Mouse (Mus musculus): ENCODE measurements at regions not wholly inside any gene's neighbourhood (a gene's known extent, or its start where the extent isn't known, plus 50 kb on each side); places are given as distances from the start of the nearest gene placed in this dataset.

DNA sequence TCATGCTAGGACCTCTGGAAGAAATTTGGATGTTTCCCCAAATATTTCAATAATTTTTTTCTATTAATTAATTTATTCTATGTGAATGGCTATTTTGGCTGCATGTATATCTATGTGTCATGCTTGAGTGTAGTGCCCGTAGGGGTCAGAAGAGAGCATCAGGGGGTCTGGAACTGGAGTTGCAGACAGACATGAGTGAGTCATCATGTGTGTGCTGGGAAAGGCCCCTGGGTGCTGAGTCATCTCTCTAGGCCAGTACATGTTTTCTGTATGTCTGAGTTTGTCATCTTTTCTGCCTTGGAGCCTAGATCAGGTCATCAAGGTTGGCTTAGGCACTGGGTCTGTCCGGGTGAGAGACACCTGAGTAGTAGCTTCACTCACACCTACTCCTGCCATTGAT lies 172.0 kb upstream of the Lyplal1 start:
- H3K36me3 ChIP-seq (ENCODE audit: control insufficient read depth in 1 of 2, insufficient read depth in 2 of 2, low read length in 2 of 2): no peaks in the 10 kb centered on the region
- no peak overlapping the region for H3K9ac ChIP-seq (ENCODE audit: control insufficient read depth, low read depth, low read length, poor library complexity, severe bottlenecking)
- H3K4me3 ChIP-seq (ENCODE audit: control insufficient read depth in 1 of 2, insufficient read depth in 1 of 2, low read depth in 2 of 2, low read length in 2 of 2): no peak overlapping the region
- H3K4me1 ChIP-seq (ENCODE audit: control insufficient read depth in 1 of 2, insufficient read depth in 2 of 2, low read length in 2 of 2): no peaks in the 10 kb centered on the region
- no peaks in the 10 kb centered on the region for H3K9me3 ChIP-seq (replicated peaks; ENCODE audit: insufficient read depth, low read length)
- no peaks in the 10 kb centered on the region for H3K79me2 ChIP-seq (ENCODE audit: control insufficient read depth, insufficient read depth, low read length, poor library complexity)
- no peaks in the 10 kb centered on the region for H3K27me3 ChIP-seq (ENCODE audit: control insufficient read depth in 1 of 2, insufficient read depth in 2 of 2, low read length in 2 of 2)
- no peak for TF ChIP-seq MXI1 (IDR thresholded peaks at IDR 0.05; ENCODE audit: low read depth, low read length)
- no peak for TF ChIP-seq POLR2AphosphoS2 (IDR thresholded peaks at IDR 0.05; ENCODE audit: low read length)
- TF ChIP-seq USF1 (IDR thresholded peaks at IDR 0.05; ENCODE audit: low read depth, low read length): no peak
- TF ChIP-seq TBP (IDR thresholded peaks at IDR 0.05; ENCODE audit: low read depth, low read length): no peak
- TF ChIP-seq KAT2A (conservative IDR thresholded peaks at IDR 0.05; ENCODE audit: low read depth, low read length): no peak
- TF ChIP-seq SMC3 (IDR thresholded peaks at IDR 0.05; ENCODE audit: low read depth, low read length): no peak
- no peak for TF ChIP-seq USF2 (IDR thresholded peaks at IDR 0.05; ENCODE audit: borderline replicate concordance in 1 of 2, insufficient read depth in 1 of 2, low read depth in 1 of 2, low read length in 2 of 2)
- no peak for TF ChIP-seq MYB (IDR thresholded peaks at IDR 0.05; ENCODE audit: low read depth, low read length)
- no peak for TF ChIP-seq UBTF (IDR thresholded peaks at IDR 0.05; ENCODE audit: borderline replicate concordance, insufficient read depth, low read depth, low read length)
- TF ChIP-seq RAD21 (IDR thresholded peaks at IDR 0.05; ENCODE audit: low read depth, low read length): no peak
- TF ChIP-seq POLR2AphosphoS5 (IDR thresholded peaks at IDR 0.05; ENCODE audit: borderline replicate concordance, low read depth, low read length): no peak
- TF ChIP-seq CTCF (IDR thresholded peaks at IDR 0.05 in 2 of 3, conservative IDR thresholded peaks at IDR 0.05 in 1 of 3; ENCODE audit: control insufficient read depth in 1 of 3, insufficient read depth in 1 of 3, low read depth in 2 of 3, low read length in 3 of 3, poor library complexity in 1 of 3, severe bottlenecking in 1 of 3): no peak
- no peak for TF ChIP-seq GABPA (IDR thresholded peaks at IDR 0.05; ENCODE audit: low read depth, low read length)
- TF ChIP-seq RCOR1 (IDR thresholded peaks at IDR 0.05; ENCODE audit: low read depth, low read length): no peak
- no peak for TF ChIP-seq TCF12 (IDR thresholded peaks at IDR 0.05; ENCODE audit: low read depth, low read length)
- no peak for TF ChIP-seq MAFK (IDR thresholded peaks at IDR 0.05; ENCODE audit: borderline replicate concordance, low read depth, low read length)
- no peak for TF ChIP-seq ZMIZ1 (IDR thresholded peaks at IDR 0.05; ENCODE audit: low read depth, low read length)
- no peak overlapping the region for H3K27ac ChIP-seq (ENCODE audit: control insufficient read depth, low read depth, low read length)
- peak; percentile 19 for DNase-seq (ENCODE audit: low read depth, low spot score)

DNA sequence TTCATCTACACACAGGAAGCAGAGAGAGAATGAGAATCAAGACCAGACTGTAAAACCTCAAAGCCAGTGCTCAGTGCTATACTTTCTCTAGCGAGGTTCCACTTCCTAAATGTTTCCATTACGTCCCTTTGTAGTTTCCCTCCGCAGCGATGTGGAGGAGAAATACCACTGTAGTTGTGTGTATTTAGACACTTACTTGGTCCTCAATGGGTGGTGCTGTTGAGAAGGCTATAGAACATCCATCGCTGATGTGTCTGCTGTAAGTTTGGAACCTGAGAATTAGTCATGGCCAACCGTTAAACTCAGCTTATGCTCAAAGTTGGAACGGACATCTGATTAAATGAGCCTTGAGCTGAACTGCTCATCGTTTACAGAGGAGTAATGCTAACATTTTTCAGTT lies 170.7 kb upstream of the Lyplal1 start:
- Histone ChIP-seq H3K9me3 (replicated peaks; ENCODE audit: insufficient read depth, low read length) (no peaks in the 10 kb centered on the region), H3K36me3 (ENCODE audit: control insufficient read depth in 1 of 2, insufficient read depth in 2 of 2, low read length in 2 of 2) (no peaks in the 10 kb centered on the region), H3K4me1 (ENCODE audit: control insufficient read depth in 1 of 2, insufficient read depth in 2 of 2, low read length in 2 of 2) (no peaks in the 10 kb centered on the region), H3K27ac (ENCODE audit: control insufficient read depth, low read depth, low read length) (no peak overlapping the region), H3K27me3 (ENCODE audit: control insufficient read depth in 1 of 2, insufficient read depth in 2 of 2, low read length in 2 of 2) (no peaks in the 10 kb centered on the region), H3K79me2 (ENCODE audit: control insufficient read depth, insufficient read depth, low read length, poor library complexity) (no peaks in the 10 kb centered on the region), H3K9ac (ENCODE audit: control insufficient read depth, low read depth, low read length, poor library complexity, severe bottlenecking) (no peak overlapping the region), H3K4me3 (ENCODE audit: control insufficient read depth in 1 of 2, insufficient read depth in 1 of 2, low read depth in 2 of 2, low read length in 2 of 2) (no peak overlapping the region)
- no peak for TF ChIP-seq MXI1 (IDR thresholded peaks at IDR 0.05; ENCODE audit: low read depth, low read length)
- TF ChIP-seq CTCF (IDR thresholded peaks at IDR 0.05 in 2 of 3, conservative IDR thresholded peaks at IDR 0.05 in 1 of 3; ENCODE audit: control insufficient read depth in 1 of 3, insufficient read depth in 1 of 3, low read depth in 2 of 3, low read length in 3 of 3, poor library complexity in 1 of 3, severe bottlenecking in 1 of 3): no peak
- TF ChIP-seq EP300 (IDR thresholded peaks at IDR 0.05; ENCODE audit: low read depth in 1 of 2, low read length in 2 of 2): no peak
- no peak for TF ChIP-seq POLR2AphosphoS5 (IDR thresholded peaks at IDR 0.05; ENCODE audit: borderline replicate concordance, low read depth, low read length)
- no peak for TF ChIP-seq USF1 (IDR thresholded peaks at IDR 0.05; ENCODE audit: low read depth, low read length)
- TF ChIP-seq GATA1 (IDR thresholded peaks at IDR 0.05; ENCODE audit: low read depth, low read length): no peak
- TF ChIP-seq TCF12 (IDR thresholded peaks at IDR 0.05; ENCODE audit: low read depth, low read length): no peak
- no peak for DNase-seq (ENCODE audit: low read depth, low spot score)

Measured in MEL (cell line).